ENCODE assay signal across 8 mouse cellular contexts in genomic region chr11:98295013-98295585, GRCm38 (mm10). TPM values are rescaled to one million over a fixed set of nuclear protein-coding genes. Genes with fewer than 3 reads are reported as not detected.
DNase-seq lines count a peak whose midpoint lies in the region; ATAC-seq lines count a peak whose summit lies in the region.

No protein-coding gene starts in this region.

- peak overlapping the region; percentile 71; the same call in 1 of the 2 replicates for H3K27ac ChIP-seq in hindbrain, embryonic 12.5 days
- H3K27ac ChIP-seq in midbrain, embryonic 15.5 days, result peak overlapping the region; percentile 74

- peak; percentile 10 for DNase-seq in adrenal gland, postnatal 10 days
- DNase-seq in adrenal gland, postnatal 25 days, result no peak
- DNase-seq in retina, embryonic 14.5 days (ENCODE audit: low spot score), result peak; percentile 20
- no peak for DNase-seq in retina, postnatal 1 day
- no peak for DNase-seq in gastrocnemius, postnatal 10 days
- no peak for DNase-seq in c-Kit-positive CD71-positive TER-119-positive erythroid progenitor cells, embryonic 14.5 days (ENCODE audit: low spot score)

- no peaks in the 10 kb centered on the region for H3K9me3 ChIP-seq in hindbrain, embryonic 12.5 days (replicated peaks)
- no peaks in the 10 kb centered on the region for H3K9me3 ChIP-seq in midbrain, embryonic 15.5 days

- H3K4me1 ChIP-seq in hindbrain, embryonic 12.5 days, result peaks cover 44% of the 10 kb centered on the region
- peaks cover 35% of the 10 kb centered on the region for H3K4me1 ChIP-seq in midbrain, embryonic 15.5 days

- peak overlapping the region; percentile 63 for H3K4me3 ChIP-seq in hindbrain, embryonic 12.5 days
- H3K4me3 ChIP-seq in midbrain, embryonic 15.5 days, result peak overlapping the region; percentile 60

- no peak; the same call in 1 of the 2 replicates for ATAC-seq in hindbrain, embryonic 12.5 days (ENCODE audit: low FRiP score)
- no peak for ATAC-seq in midbrain, embryonic 15.5 days (replicated peaks)

- peak overlapping the region; percentile 93 for H3K4me2 ChIP-seq in hindbrain, embryonic 12.5 days (replicated peaks)
- peak overlapping the region; percentile 95 for H3K4me2 ChIP-seq in midbrain, embryonic 15.5 days

- no peaks in the 10 kb centered on the region for H3K36me3 ChIP-seq in hindbrain, embryonic 12.5 days
- H3K36me3 ChIP-seq in midbrain, embryonic 15.5 days (replicated peaks), result no peaks in the 10 kb centered on the region

- peaks cover 44% of the 10 kb centered on the region for H3K27me3 ChIP-seq in hindbrain, embryonic 12.5 days
- peaks cover 16% of the 10 kb centered on the region; the same call in 1 of the 2 replicates for H3K27me3 ChIP-seq in midbrain, embryonic 15.5 days (replicated peaks)

- WGBS in hindbrain, embryonic 12.5 days, result 7% methylated on average over 9 of the region's 9 CpGs
- 5% methylated on average over 9 of the region's 9 CpGs for WGBS in midbrain, embryonic 15.5 days

- H3K9ac ChIP-seq in hindbrain, embryonic 12.5 days, result peak overlapping the region; percentile 80
- H3K9ac ChIP-seq in midbrain, embryonic 15.5 days, result peak overlapping the region; percentile 68

RNA-seq across cellular contexts. Expression of gene Neurod2, which starts 34.3 kb away (rescaled TPM):
- not detected for total RNA-seq in adrenal gland, postnatal 10 days (2021)
- not detected in 2 replicates for total RNA-seq in adrenal gland, postnatal 25 days (2021)
- polyA plus RNA-seq in hindbrain, embryonic 12.5 days (2016; fragmentation: Nextera tagmentation; extraction: Ambion mirVana), result 7.2 and 10.2 TPM in 2 replicates
- 6.5 and 9.0 TPM in 2 replicates for polyA plus RNA-seq in midbrain, embryonic 15.5 days (2015; fragmentation: Nextera tagmentation; extraction: Ambion mirVana)
- not detected for total RNA-seq in gastrocnemius, postnatal 10 days (2021)

RNA-seq across cellular contexts. Expression of gene Ppp1r1b, which starts 53.1 kb away (rescaled TPM):
- 1 to 10 TPM in 1 of 2 experiments, under 1 TPM in 1; 1.00 to 1.7 TPM for total RNA-seq in adrenal gland, postnatal 10 days (2021)
- 0.24 TPM in 1 of 2 replicates, not detected in the other for total RNA-seq in adrenal gland, postnatal 25 days (2021)
- 0.37 and 0.52 TPM in 2 replicates for polyA plus RNA-seq in hindbrain, embryonic 12.5 days (2016; fragmentation: Nextera tagmentation; extraction: Ambion mirVana)
- 2.0 and 4.0 TPM in 2 replicates for polyA plus RNA-seq in midbrain, embryonic 15.5 days (2015; fragmentation: Nextera tagmentation; extraction: Ambion mirVana)
- under 1 TPM; 0.35 to 0.70 TPM for total RNA-seq in gastrocnemius, postnatal 10 days (2021)

Comparison
In these comparisons a context has a peak if more than half of its experiments do, and no peak if none do; other contexts are left out.
1. DNase-seq: peak in adrenal gland, postnatal 10 days (single experiment) and retina, embryonic 14.5 days (single experiment); none in adrenal gland, postnatal 25 days (single experiment), retina, postnatal 1 day (single experiment), gastrocnemius, postnatal 10 days (single experiment) and c-Kit-positive CD71-positive TER-119-positive erythroid progenitor cells, embryonic 14.5 days (single experiment).